Mouse (Mus musculus): ENCODE data around the gene Cblc.

- no peak for TF ChIP-seq GATA1 (IDR thresholded peaks at IDR 0.05; ENCODE audit: borderline replicate concordance, low read length)
- no peak for TF ChIP-seq FLI1 (IDR thresholded peaks at IDR 0.05; ENCODE audit: low read length)
These were observed 17.0 kb upstream of the Cblc start for GRCm38 (mm10) chr7:19813579-19814122.

Measured in megakaryocyte, embryonic 14.5 days (primary cell).